Mouse (Mus musculus) activated CD4-positive, CD25-positive, alpha-beta regulatory T cell, adult 9 weeks (primary cell): ENCODE data around the gene Ap4e1. TPM values are rescaled to one million over a fixed set of nuclear protein-coding genes. Genes with fewer than 3 reads are reported as not detected.

ENCODE experiments used
- polyA plus RNA-seq: library from polyadenylated mRNA; unstranded; fragments of 100-300 nt; shearing (Covaris generic); gene quantifications from one replicate; pipeline ENCODE4 v1.2.1, GENCODE M21; 2017

Gene Ap4e1
- polyA plus RNA-seq: 20.6 TPM

GRCm38 (mm10) chr2:127008469-127008998, at the start of gene Ap4e1:
Ap4e1 (plus strand) TSS chr2:127008717.

GRCm38 (mm10) chr2:127070435-127070841, 61.9 kb downstream of the Ap4e1 start, which contains the start of gene Blvra:
Blvra (plus strand) TSS chr2:127070665.

Other genes with a start within 250 kb of the Ap4e1 start
- gene Usp50, start 225.2 kb upstream of the Ap4e1 start, polyA plus RNA-seq: 4.5 TPM
- 82.7 TPM for gene Trpm7, start 132.5 kb upstream of the Ap4e1 start, polyA plus RNA-seq
- 74.8 TPM for gene Sppl2a, start 75.5 kb upstream of the Ap4e1 start, polyA plus RNA-seq
- 86.1 TPM for gene Blvra, start 61.9 kb downstream of the Ap4e1 start, polyA plus RNA-seq
- gene Ncaph, start 125.2 kb downstream of the Ap4e1 start, polyA plus RNA-seq: 10.0 TPM
- 8.3 TPM for gene Itpripl1, start 134.7 kb downstream of the Ap4e1 start, polyA plus RNA-seq
- gene 1810024B03Rik, start 199.6 kb downstream of the Ap4e1 start, polyA plus RNA-seq: 0.65 TPM
- gene Snrnp200, start 199.7 kb downstream of the Ap4e1 start, polyA plus RNA-seq: 113 TPM
- 100 TPM for gene Ciao1, start 239.1 kb downstream of the Ap4e1 start, polyA plus RNA-seq
- 28.1 TPM for gene Tmem127, start 239.2 kb downstream of the Ap4e1 start, polyA plus RNA-seq